Mouse (Mus musculus): Measurements from ENCODE around the gene Atp1a2. TPM values are rescaled to one million over a fixed set of nuclear protein-coding genes. Genes with fewer than 3 reads are reported as not detected.

The Atp1a2 gene
- polyA plus RNA-seq (2017; shearing (Covaris generic)) = under 1 TPM in 2 of 3 experiments, not detected in 1; 0.12 to 0.52 TPM

DNA sequence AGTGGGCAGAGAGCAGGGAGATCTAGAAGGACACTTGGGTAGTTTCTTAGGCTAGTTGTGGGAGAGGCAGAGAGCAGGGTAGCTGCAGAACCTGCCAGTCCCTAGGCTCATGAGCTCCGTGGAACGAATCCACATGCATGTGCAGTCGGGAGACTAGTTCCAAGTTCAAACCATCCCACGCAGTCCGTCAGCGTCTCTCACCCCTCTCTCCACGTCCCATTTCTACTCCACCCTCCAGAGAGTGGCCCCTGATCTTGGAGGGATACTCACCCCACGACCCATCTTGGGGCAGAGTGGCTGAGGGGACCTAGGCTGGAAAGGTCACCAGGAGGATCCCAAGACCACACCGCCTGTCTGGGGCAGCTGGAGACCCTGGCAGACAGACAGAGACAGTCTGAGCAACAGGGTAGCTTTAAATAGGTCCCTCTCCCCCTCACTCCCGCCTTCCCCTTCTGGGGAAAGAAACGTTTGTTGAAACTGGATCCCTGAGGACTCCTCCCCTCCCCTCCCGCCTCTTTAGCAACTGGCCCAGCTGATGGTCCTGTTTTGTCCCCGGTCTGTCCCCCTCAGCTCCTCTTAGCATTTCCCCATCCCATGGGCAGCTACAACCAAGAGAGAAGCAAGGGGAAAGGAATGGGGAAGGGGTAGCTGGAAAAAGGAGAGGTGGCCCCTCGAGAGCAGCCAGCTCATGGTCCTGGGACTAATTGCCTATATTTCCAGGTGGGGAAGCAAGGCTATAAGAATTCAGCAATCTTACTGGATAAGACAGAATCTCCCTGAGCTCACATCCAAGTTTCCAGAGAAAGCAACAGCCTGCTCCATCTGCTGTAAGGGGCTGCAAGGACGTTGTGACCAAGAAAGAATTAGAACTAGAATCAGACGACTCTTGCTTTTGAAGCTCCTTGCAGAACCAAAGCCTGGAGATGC lies at the start of gene Atp1a2:
TSS of gene Atp1a2 (minus strand) at position 454 of the 927 bp plus-strand sequence.
- no peak for ATAC-seq

DNA sequence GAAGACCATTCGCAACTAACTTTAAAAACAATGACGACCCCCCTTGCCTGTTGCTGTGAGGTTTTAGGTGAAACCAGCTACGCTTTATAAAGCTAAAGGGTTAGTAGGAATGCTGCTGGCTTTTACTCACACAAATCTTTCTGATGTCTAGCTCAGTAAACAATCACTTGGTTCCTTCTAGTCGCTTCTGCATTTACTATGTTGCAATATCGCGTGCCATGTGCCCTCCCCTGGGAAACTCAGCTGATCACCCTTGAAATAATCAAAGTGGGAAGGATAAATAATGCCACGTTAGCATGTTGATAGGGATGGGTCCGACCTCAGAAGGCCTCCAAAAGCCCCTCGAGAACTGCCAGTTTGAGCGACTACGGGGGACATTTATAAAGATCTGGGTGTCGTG lies 49.5 kb upstream of the Atp1a2 start:
- no peak for ATAC-seq

DNA sequence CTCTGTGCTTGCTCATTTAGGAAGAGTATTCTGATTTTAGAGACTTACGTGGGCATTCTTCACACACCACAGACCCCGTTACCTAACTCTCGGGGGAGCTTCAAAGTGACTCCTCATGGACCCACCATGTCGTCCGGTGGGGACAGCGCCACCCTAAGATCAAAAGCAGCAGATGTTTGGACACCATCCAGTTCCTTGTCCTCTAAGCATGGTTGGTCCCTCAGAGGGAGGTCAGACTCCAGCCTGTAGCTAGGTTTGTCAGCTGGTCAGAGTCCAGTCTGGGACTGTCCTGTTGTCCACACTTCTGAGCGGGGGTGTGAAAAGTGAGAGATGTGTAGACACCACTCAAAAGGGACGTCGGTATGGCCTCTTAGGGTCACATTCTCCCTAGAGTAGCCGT lies 48.8 kb upstream of the Atp1a2 start:
- ATAC-seq = no peak

DNA sequence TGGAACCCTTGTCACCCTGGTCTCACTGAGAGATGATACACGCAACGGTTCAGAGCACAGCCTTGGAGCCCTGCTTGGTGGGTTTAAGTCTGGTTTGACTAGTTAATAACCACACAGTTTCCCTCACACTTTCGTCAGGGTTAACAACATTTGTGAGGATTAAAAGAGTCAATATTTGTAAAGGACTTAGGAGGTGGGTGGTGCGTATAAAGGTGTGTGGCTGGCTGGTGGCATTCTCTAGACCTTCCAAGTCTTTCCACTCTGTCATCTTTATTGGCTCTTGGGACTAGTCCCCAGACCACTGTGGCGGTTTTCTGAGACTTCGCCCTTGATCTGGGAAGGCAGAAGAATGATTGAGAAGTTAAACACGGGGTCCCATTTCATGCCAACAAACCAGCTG lies 47.0 kb upstream of the Atp1a2 start:
- no peak for ATAC-seq

DNA sequence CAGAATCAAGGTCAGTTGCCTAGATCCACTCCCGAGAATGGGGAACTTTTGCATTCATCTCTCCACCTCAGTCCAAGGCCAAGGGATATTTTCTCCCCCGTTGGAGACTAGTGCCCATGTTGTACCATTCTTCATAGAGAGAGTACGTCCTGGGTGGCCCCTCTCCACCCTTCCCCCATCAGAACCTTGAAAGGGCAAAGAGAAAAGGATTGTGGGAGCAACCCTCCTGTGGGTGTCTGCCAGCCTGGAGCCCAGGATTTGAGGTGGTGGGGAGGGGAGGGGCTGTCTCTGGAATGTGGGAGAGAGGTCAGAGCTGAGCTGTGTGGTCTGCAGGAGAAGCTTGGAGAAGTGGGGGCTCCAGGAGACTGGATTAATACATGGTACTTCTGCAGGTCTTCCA lies 46.0 kb upstream of the Atp1a2 start:
- no peak for ATAC-seq

DNA sequence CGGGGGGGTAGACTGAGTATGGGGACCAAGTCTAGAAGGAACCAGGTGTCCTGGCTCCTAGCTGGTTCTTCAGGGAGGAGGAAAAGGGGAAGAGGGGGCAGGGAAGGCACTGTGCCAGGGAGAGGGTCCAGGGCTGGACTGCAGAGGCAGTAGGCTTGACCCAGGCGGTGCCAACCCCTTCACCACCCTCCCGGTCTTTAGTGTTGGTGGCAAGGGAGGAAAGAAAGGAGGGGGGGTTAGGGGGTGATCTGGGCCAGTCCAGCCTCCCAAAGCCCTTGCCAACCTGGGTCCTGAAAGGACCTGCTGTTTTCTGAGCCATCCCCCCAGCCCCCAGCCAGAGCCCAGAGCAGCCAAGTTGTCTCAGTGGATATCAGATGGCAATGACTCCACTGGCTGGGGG lies 44.9 kb upstream of the Atp1a2 start:
- ATAC-seq = no peak

DNA sequence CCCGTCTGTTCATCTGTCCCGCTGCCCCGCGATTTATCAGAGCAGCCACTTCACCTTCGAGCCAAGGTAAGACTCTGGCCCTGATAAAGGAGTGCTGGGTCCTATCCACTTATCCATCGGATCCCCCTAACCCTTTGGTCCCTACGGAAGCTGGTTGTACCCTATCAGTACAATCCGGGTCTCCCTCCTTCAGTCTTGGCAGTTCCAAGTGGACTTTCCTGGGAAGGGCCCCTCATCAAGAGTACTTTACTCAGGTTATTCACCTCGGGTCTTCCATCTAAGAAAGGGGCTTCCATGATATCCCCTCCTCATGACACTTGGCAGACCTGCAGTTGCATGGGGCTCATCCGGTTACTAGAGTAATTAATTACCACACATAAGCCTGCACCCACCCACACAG lies 43.5 kb upstream of the Atp1a2 start:
- ATAC-seq = no peak

DNA sequence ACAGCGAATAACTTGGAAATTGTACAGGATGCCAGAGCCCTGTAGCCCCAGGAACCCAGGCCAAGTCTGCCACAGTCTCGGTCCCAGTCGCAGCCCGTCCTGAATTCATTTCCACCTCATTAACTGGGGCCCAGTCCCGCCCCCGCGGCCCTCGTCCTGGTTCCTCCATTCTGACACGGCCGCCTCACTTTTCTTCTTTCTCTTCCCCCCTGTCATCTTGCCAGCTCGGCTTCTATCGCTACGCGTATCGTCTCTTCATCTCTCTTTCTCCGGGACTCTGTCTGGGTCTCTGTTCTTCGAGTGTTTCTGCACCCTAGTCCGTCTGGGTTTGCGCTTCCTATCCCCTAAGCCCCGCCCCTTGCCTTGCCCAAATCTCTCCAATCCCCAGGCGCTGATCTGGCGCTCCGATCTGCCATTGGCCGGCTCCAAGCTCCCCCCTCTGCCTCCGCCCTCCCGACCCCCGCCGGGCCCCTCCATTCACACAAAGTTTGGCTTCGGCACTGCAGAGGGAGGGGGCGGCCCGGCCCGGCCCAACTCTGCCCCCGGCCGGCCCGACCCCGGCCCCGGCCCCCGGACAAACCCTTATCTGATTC lies 43.0 kb upstream of the Atp1a2 start, which contains the start of gene Kcnj10:
TSS of gene Kcnj10 (plus strand) at position 482 of the 593 bp plus-strand sequence.
- peak; percentile 80 for ATAC-seq

DNA sequence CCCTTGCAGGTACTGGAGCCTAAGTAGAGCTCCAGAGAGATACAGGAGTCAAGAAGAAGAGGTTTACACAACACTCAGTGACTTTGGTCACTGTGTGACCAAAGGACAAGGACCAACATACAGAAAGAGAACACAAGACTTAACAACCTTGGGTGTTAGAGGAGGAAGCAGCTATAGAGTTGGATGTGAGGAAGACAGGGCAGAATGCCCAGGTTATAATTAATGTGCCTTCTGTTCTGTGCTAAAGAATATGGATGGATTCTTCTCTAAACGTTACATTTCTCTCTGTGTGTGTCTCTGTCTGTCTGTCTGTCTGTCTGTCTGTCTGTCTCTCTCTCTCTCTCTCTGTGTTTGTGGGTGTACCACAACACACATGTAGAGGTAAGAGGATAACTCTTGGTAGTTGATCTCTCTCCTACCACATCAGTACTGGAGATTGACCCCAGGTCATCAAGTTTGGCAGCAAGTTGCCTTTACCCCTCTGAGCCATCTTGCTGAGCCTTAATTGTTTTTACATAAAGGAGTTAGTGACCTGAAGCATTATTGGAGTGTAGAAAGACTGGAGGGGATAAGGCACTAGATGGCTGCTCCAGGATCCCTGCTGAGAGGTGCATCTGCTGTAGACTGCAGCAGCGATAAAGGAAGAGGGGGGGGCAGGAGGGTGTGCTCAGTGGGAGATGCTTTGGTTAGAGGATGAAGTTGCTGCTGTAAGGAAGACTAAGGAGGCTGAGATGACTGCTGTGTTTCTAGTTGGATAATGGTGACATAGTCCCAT lies 39.7 kb upstream of the Atp1a2 start:
- ATAC-seq = no peak

DNA sequence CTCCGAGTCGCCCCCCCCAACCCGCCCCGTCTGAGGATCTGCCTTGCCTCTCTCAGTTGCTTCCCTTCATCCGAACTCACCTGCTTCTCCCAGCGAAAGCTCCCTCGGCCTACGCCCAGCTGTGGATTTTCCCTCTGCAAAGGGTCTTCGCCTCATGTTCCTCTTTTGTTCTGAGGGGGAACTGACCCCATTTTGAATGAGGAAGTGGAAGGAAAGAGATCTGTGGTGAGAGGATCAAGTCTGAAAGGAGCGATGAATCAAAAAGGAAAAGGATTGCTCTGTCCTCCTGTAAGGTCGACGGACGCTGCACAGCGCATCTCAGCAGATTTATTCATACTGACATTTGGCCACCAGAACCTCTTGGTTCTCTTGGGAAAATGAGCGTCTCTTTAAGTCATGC lies 37.9 kb upstream of the Atp1a2 start:
- no peak for ATAC-seq

DNA sequence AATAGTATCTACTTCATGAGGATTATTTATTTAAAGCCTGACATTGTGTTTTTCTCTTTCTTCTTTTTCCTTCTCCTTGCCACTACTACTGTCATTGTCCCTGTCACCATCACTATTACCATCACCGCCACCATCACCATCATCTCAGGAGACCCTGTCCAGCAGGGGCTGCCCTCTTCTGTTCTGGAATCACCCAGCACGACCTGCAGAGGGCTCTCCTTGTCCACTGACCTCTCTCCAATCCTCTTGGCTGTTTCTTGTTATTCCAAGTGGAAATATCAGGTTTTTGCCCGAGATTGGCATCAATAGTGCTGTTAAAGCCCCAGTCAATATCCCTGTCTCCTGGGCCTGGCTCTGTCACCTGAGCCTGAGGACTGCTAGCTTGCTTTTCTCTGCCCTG lies 35.6 kb upstream of the Atp1a2 start:
- ATAC-seq = no peak

DNA sequence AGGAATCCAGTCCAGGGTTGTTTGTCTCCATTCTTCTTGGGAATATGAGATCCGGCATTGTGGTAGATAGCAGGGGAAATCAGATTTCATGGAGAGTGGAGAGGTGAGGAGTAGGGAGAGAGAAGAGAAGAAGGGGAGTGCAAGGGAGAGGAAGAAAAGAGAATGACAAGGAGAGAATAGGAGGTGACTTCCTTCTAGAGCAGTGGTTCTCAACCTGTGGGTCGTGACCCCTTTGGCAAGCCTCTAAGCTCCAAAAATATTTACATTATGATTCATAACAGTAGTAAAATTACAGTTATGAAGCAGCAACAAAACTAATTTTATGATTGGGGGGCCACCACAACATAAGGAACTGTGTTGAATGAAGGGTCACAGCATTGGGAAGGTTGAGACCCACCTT lies 35.1 kb upstream of the Atp1a2 start:
- no peak for ATAC-seq

DNA sequence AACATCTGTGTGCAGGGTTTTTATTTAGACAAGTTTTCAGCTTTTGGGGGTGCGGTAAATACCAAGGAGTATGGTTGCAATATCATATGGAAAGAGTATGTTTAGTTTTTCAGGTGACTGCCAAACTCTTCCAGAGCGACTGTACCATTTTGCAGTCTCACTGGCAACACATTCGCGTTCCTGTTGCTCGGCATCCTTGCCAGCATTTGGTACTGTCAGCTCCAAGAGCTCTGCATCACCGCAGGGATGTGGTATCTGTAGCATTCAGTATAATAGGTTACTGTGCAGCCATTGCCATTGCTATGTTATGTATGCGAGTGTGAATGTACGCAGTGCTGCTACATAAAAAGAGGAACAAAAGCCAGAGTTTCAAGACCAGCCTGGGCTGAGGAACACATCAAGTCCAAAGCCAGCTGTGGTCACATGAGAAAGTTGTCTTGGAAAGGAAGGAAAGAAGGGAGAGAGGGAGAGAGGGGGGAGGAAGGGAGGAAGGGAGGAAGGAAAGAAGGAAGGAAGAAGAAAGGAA lies 33.6 kb upstream of the Atp1a2 start:
- ATAC-seq = no peak

DNA sequence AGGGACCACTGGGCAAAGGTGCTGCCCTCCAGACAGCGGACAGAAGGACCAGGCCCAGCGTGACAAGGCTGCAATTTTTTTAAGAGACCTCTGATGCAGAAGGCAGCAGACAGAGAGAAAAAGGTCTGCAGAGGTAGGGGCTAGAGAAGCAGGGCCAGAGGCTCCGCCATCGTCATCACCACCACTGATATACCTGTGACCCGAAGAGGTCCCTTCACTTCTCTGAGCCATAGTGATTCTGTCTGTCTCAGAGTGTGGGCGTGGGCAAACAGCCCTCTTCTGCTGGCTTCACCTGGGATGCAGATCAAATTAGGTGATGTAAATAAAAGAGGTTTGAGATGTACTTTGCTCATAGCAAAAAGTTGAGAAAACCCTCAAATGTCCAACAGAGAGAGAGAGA lies 31.8 kb upstream of the Atp1a2 start:
- ATAC-seq = no peak

DNA sequence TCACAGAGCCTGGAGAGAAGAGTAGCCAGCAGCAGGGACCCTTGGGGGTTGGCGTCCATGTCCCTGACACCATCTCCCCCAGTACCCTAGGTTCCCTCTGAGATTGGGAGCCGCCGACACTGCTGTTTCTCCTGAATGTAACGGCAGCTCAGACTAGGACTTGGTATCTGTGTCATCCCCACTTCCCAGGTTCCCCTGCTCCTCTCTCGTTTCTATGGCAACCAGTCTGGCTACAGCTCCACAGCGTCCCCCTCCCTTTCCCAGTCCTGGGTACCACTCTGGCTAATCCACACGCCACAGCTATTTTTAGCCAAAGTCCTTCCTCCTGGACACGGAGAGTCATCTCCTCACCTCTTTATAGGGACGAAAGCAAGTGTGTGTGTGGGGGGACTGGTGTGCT lies 31.3 kb upstream of the Atp1a2 start, which contains the start of gene Kcnj9:
TSS of gene Kcnj9 (minus strand) at position 188 of the 400 bp plus-strand sequence.
- ATAC-seq = no peak

DNA sequence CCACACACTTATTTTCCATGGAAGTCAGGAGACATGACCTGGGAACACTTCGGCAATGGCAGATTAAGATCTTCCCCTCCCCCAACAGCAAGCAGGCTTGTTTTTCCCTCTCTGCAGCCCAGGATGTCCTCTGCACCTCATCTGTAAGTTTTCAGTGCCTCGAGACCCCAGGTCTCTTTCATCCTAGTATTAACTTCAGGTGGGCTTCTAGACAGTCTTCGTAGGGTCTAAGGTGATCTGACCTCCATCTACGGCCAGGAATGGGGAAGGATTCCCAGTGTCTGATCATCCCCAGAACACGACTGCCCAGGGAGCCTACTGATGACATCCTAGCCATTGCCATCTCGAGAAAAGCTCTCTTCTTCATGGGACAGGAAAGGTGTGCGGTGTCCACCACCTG lies 30.6 kb upstream of the Atp1a2 start:
- ATAC-seq = no peak

DNA sequence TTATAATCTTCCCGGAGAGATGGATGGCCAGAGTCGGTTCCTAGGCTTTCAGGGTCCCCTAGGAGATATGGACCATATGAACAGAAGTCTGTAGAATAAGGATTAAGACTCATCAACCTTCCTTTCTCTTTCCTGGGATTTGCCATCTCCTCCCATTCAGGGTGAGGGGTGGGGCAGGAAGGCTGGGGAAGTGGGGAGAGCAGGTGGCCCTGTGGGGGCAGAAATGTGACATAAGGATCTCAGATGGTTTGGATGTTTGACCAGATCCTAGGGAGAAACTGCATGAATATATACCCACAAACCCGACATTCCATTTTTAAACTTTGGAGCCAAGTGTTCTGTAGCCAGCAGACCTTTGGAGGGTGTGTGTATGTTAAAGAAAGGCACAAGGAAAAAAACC lies 30.2 kb upstream of the Atp1a2 start:
- no peak for ATAC-seq

DNA sequence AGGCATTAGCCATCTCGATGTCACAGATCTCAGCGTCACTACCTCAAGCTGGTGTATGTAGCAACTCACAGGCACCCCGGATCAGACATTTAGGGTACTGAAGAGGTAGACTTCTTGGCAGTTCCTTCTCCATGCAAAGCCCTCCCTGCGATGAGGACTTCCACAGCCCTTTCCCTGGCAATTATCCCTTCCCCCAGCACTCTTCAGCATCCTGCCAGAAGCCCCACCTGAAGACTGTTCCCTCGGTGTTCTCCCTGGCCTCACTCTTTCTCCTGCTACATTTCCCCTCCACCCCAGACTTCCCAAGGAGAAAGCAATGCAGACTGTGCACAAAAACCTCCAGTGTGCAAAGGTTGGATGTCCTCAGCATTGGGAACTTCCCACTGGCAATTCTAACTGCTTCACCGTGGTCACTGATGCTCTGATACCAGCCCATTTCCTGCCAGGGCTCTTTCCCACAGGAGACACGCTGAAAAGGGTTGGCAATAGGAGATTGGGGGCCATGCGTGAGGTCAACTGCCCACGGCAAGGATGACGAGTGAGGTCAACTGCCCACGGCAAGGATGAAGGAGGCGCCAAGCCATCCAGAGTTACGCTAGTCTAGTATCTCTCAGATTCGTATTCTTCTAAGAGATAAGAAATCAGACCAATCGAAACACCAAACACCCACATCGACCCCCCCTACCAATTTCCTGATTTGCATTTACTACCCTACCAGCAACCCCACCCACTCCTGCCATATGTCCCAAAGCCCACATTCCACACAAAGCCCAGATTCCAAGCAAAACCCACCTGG lies 29.5 kb upstream of the Atp1a2 start:
- ATAC-seq = no peak

DNA sequence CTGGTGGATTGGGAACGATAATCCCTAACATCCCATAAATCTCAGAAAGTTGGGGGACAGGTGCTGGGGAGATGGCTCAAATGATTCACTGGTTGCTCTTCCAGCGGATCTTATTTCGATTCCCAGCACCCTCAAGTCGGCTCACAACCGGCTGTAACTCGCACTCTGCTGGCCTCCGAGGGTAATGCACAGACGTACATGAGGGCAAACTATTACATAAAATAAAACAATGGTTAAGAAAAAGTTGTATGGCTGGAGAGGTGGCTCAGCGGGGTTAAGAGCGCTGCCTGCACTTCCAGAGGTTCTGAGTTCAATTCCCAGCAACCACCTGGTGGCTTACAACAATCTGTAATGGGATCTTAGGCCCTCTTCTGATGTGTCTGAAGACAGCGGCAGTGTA lies 28.8 kb upstream of the Atp1a2 start:
- ATAC-seq = no peak

DNA sequence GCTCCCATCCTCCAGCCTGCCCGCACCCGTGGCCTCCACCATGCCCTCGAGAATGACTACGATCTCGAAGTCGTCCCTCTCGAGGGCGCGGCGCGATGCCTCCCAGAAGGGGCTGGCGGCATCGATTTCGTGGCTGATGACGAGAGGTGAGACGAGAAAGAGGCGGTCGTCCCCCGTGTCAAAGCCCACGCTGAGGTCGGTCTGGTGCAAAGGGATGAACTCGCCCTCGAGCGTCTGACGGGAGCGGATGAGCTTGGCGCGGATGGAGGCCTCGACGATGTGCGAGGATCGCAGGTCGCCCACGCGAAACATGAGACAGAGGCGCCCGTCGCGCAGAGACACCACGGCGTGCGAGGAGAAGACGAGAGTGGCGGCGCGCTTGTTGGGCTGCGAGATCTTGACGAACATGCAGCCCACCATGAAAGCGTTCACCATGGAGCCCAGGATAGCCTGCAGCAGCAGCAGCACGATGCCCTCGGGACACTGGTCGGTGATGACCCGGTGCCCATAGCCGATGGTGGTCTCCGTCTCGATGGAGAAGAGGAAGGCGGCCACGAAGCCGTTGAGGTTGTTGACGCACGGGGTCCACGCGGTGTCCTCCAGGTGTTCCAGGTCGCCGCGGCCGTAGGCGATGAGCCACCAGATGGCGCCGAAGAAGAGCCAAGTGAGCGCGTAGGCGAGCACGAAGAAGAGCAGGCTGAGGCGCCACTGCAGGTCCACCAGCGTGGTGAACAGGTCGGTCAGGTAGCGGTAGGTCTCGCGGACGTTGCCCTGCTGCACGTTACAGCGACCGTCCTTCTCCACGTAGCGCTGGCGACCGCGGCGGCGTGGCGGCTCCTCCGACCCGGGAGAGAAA lies 28.0 kb upstream of the Atp1a2 start:
- ATAC-seq = peak; percentile 74

DNA sequence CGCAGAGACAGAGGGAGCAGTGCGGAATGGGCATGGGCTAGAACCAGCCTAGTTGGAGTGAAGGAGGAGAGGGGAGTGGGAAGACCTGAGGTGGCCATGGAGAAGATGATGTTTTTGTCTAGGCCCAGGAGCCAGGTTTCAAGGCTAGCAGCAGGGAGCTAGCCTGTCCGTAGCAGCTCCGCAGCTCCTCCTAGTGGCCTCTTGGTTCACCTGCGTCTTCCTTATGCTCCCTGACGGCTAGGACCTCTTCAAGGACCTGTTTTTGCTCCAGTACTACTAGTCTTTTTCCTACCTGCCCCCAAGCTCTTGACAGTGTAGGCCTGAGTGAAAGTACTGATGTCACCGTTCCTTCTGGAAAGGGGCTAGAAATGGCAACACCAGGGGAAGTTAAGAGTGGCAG lies 26.9 kb upstream of the Atp1a2 start:
- ATAC-seq = peak; percentile 75

Data from inflammation-experienced regulatory T-cells, adult 6 months (primary cell).